Comparison of ENCODE assay signal across 25 mouse cellular contexts in the genomic region with DNA sequence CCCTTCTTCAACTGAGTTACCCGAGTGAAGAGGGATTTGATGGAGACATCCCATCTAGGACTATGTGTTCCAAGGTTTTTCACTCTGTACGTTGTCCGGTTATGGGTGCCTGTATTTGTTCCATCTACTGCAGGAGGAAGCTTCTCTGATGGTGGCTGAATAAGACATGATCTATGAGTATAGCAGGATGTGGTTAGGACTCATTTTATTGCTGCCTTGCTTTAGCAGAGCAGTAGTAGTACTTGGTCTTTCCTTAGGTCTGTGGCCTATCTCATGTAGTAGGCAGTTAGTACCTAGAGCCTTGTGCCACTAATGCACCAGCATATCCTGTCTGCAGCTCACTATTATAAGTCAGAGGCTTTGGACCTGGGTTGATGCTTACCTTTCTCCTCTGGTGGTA. TPM values are rescaled to one million over a fixed set of nuclear protein-coding genes. Genes with fewer than 3 reads are reported as not detected.
DNase-seq lines count a peak whose midpoint lies in the region; ATAC-seq and TF ChIP-seq lines count a peak whose summit lies in the region.
"Had no signal": no experiment of that assay in that cellular context is flagged by ENCODE, and none has a peak within 500 bp of the region (broad histone marks: within the 10 kb centered on the region; RNA-seq: fewer than 3 reads in every experiment).

No protein-coding gene starts in this region.

- WGBS in kidney, adult 2 months, result 93% methylated on average over 3 of the region's 3 CpGs
- 90% methylated on average over 3 of the region's 3 CpGs for WGBS in heart, adult 2 months

- no peaks in the 10 kb centered on the region for H3K36me3 ChIP-seq in kidney, adult 2 months (ENCODE audit: control insufficient read depth, insufficient read depth, low read length)
- H3K36me3 ChIP-seq in heart, adult 2 months (ENCODE audit: control insufficient read depth, insufficient read depth, low read length), result peaks cover 9% of the 10 kb centered on the region
- H3K36me3 ChIP-seq: forebrain, embryonic 10.5 days; intestine, embryonic 15.5 days had no signal

- DNase-seq in CD4-positive helper T cell, adult 2 months (ENCODE audit: low read depth, low spot score), result peak; percentile 44
- DNase-seq in induced T-regulatory cell, adult 2 months (ENCODE audit: low read depth), result peak; percentile 60
- DNase-seq in kidney, adult 2 months, result no peak
- no peak for DNase-seq in heart, adult 2 months
- no peak for DNase-seq in layer of hippocampus, postnatal 36 days
- DNase-seq: adrenal gland, adult 2 months; adrenal gland, postnatal 14 days; cerebellum, adult 11-12 months; cerebellum, adult 8-10 months; cerebellum, postnatal 36 days; embryo, embryonic 11 days; gastrocnemius, postnatal 10 days; gastrocnemius, postnatal 36 days had no signal

- H3K79me2 ChIP-seq in heart, adult 2 months (replicated peaks; ENCODE audit: control insufficient read depth, insufficient read depth, low read length), result peaks cover 11% of the 10 kb centered on the region

- H3K4me3 ChIP-seq in kidney, adult 2 months (ENCODE audit: insufficient read depth, low read depth, low read length), result no peak overlapping the region
- H3K4me3 ChIP-seq in heart, adult 2 months, result no peak overlapping the region
- H3K4me3 ChIP-seq: embryonic facial prominence, embryonic 10.5 days; embryonic facial prominence, embryonic 13.5 days; erythroblast, embryonic 14.5 days; forebrain, embryonic 10.5 days; forebrain, embryonic 13.5 days; intestine, embryonic 15.5 days had no signal

- peak; percentile 93 for ATAC-seq in CD4-positive, CD25-positive, alpha-beta regulatory T cell, adult 4 months
- 0 out of 2 replicates have a peak, but pooled peaks have one; percentile 27 for ATAC-seq in monocyte, adult 5-6 weeks (replicated peaks; ENCODE audit: insufficient number of reproducible peaks, low FRiP score, low TSS enrichment, poor library complexity, severe bottlenecking)
- ATAC-seq in erythroid progenitor cell, adult 5-6 weeks (replicated peaks; ENCODE audit: low FRiP score, poor library complexity, severe bottlenecking), result no peak
- ATAC-seq: forebrain, embryonic 13.5 days; forebrain, embryonic 16.5 days; hindbrain, postnatal 0 days; intestine, embryonic 15.5 days had no signal

- H3K27ac ChIP-seq in kidney, adult 2 months (ENCODE audit: insufficient read depth, low read depth, low read length), result no peak overlapping the region
- no peak overlapping the region for H3K27ac ChIP-seq in heart, adult 2 months
- H3K27ac ChIP-seq: embryonic facial prominence, embryonic 10.5 days; embryonic facial prominence, embryonic 13.5 days; forebrain, embryonic 10.5 days; forebrain, embryonic 13.5 days; hindbrain, embryonic 14.5 days; hindbrain, postnatal 0 days; intestine, embryonic 15.5 days had no signal

- intact Hi-C loops in heart, adult 2 months (cut with DNase I), result no loop called here

- H3K9ac ChIP-seq in heart, adult 2 months (ENCODE audit: low read depth, low read length), result no peak overlapping the region
- H3K9ac ChIP-seq: embryonic facial prominence, embryonic 13.5 days; forebrain, embryonic 13.5 days; hindbrain, embryonic 14.5 days; intestine, embryonic 15.5 days had no signal

- TF ChIP-seq EP300 in heart, adult 2 months (IDR thresholded peaks at IDR 0.05; ENCODE audit: insufficient read depth, low read depth, low read length), result no peak

- no peaks in the 10 kb centered on the region for H3K27me3 ChIP-seq in kidney, adult 2 months (replicated peaks; ENCODE audit: control insufficient read depth, insufficient read depth, low read length)
- H3K27me3 ChIP-seq in heart, adult 2 months (ENCODE audit: control insufficient read depth, insufficient read depth, low read length), result no peaks in the 10 kb centered on the region
- H3K27me3 ChIP-seq: embryonic facial prominence, embryonic 13.5 days; forebrain, embryonic 13.5 days; intestine, embryonic 15.5 days had no signal

- TF ChIP-seq CTCF in kidney, adult 2 months (conservative IDR thresholded peaks at IDR 0.05; ENCODE audit: insufficient read depth, insufficient read length, low read depth, low read length), result no peak
- no peak for TF ChIP-seq CTCF in heart, adult 2 months (IDR thresholded peaks at IDR 0.05)

- TF ChIP-seq POLR2A in kidney, adult 2 months (IDR thresholded peaks at IDR 0.05; ENCODE audit: low read depth, low read length), result no peak
- TF ChIP-seq POLR2A in heart, adult 2 months (IDR thresholded peaks at IDR 0.05; ENCODE audit: insufficient read depth, low read depth, low read length), result no peak

- no peaks in the 10 kb centered on the region; the same call in 1 of the 2 replicates for H3K4me1 ChIP-seq in kidney, adult 2 months (ENCODE audit: control insufficient read depth, insufficient read depth, low read length)
- H3K4me1 ChIP-seq in heart, adult 2 months (ENCODE audit: control insufficient read depth, insufficient read depth, low read length), result peaks cover 5% of the 10 kb centered on the region
- H3K4me1 ChIP-seq: forebrain, embryonic 10.5 days; forebrain, embryonic 13.5 days; intestine, embryonic 15.5 days had no signal

RNA-seq across cellular contexts. Expression of a gene that starts 12.7 kb away (rescaled TPM):
- polyA plus RNA-seq in CD4-positive, CD25-positive, alpha-beta regulatory T cell, adult 4 months (2017; shearing (Covaris generic)), result 10 to 100 TPM in 1 of 2 experiments, 1 to 10 TPM in 1; 6.3 to 10.1 TPM
- total RNA-seq in monocyte, adult 5-6 weeks (2017), result 65.6 to 111 TPM (median 93.7 TPM) in 3 replicates
- polyA plus RNA-seq in kidney, adult 2 months (2012; rRNA removed), result 13.1 and 13.6 TPM in 2 replicates
- 10 to 100 TPM; 33.3 to 39.8 TPM for total RNA-seq in heart, adult 2 months (2021)
- polyA plus RNA-seq in heart, adult 2 months (2012; rRNA removed), result 7.1 and 21.7 TPM in 2 replicates
- 10 to 100 TPM; 70.6 to 71.3 TPM for total RNA-seq in layer of hippocampus, postnatal 36 days (2021)
- 61.6 and 63.7 TPM in 2 replicates for total RNA-seq in erythroid progenitor cell, adult 5-6 weeks (2015; ENCODE audit: low replicate concordance)
- total RNA-seq in erythroid progenitor cell, adult 5-6 weeks (2017; ENCODE audit: low replicate concordance), result 72.0 and 72.3 TPM in 2 replicates

RNA-seq across cellular contexts. Expression of a gene that starts 12.7 kb away (rescaled TPM):
- 10 to 100 TPM; 22.2 to 24.7 TPM for polyA plus RNA-seq in CD4-positive, CD25-positive, alpha-beta regulatory T cell, adult 4 months (2017; shearing (Covaris generic))
- total RNA-seq in monocyte, adult 5-6 weeks (2017), result 8.2 to 34.9 TPM (median 12.2 TPM) in 3 replicates
- polyA plus RNA-seq in kidney, adult 2 months (2012; rRNA removed), result 1.7 and 1.9 TPM in 2 replicates
- total RNA-seq in heart, adult 2 months (2021), result 1 to 10 TPM; 4.1 to 5.2 TPM
- polyA plus RNA-seq in heart, adult 2 months (2012; rRNA removed), result 1.1 and 2.1 TPM in 2 replicates
- 10 to 100 TPM; 11.7 to 12.2 TPM for total RNA-seq in layer of hippocampus, postnatal 36 days (2021)
- 7.2 and 18.0 TPM in 2 replicates for total RNA-seq in erythroid progenitor cell, adult 5-6 weeks (2015; ENCODE audit: low replicate concordance)
- 13.9 and 16.3 TPM in 2 replicates for total RNA-seq in erythroid progenitor cell, adult 5-6 weeks (2017; ENCODE audit: low replicate concordance)

Comparison
In these comparisons a context has a peak if more than half of its experiments do, and no peak if none do; other contexts are left out.
1. DNase-seq: peak in CD4-positive helper T cell, adult 2 months (single experiment) and induced T-regulatory cell, adult 2 months (single experiment); none in kidney, adult 2 months (single experiment), heart, adult 2 months (0 of 2) and layer of hippocampus, postnatal 36 days (0 of 2).